Mouse (Mus musculus) lung, postnatal 10 days (tissue): ENCODE measurements around the gene Nuak1.

Experiments
- DNase-seq: peaks from one replicate; pipeline ENCODE4 v3.0.0; 2021

Nuak1 gene

GRCm38 (mm10) chr10:84446661-84447060, 6.3 kb upstream of the Nuak1 start:
- no peak for DNase-seq

DNA sequence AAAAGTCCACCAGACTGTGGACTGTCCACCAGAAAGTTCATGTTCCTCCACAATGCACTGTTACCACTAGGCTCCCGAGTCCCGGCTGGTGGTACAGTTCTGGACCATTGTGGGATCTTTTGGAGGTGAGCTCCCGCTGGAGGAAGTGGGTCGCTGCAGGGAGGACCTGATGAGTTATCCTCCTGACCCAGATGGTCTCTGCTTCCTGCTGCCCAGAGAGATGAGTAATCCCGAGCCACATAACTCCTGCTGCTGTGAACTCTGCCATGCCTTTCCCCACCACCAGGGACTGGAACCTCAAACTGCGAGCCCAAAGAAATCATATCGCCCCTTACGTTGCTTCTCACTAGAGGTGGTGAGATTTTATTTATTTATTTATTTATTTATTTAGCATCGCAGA, 4.0 kb upstream of the Nuak1 start:
- no peak for DNase-seq

- no peak for DNase-seq
Observed at GRCm38 (mm10) chr10:84441846-84442245, 1.4 kb upstream of the Nuak1 start.

DNA sequence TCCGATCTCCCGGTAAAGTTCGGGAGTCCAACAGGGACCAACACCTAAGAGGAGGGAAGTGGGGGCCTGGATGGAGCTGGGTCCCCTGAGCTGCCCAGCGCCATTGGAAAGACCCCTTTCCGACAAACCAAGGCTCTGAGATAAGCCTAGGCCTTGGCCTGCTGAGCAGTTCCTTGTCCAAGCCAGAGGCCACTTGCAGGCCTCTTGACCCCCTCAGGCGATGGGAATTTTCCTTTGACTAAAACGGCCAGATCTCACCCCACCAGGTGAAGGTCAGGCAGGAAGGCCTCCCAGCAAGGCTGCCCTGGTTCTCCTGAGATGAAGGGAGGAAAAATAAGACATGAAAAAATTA, 1.0 kb upstream of the Nuak1 start:
- no peak for DNase-seq

DNA sequence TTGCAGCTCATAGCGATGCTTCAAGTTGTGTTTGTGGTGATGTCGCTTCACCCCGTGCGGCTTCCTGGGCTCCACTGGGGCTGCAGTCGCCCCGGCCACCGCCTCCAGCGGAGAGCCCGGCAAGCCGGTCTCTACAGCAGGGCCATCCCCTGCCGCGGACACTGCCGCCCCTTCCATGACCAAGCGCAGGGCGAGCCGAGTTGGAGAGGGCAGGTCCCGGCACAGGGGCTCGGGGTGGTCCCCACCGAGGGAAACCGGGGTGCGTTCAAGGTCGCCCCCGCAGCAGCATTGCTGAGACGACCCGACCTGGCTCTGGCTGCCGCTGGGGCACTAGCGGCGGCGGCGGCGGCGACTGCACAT, 236 bp downstream of the Nuak1 start:
- no peak for DNase-seq

- no peak for DNase-seq
Observed at GRCm38 (mm10) chr10:84439228-84439596, 1.2 kb downstream of the Nuak1 start.

DNA sequence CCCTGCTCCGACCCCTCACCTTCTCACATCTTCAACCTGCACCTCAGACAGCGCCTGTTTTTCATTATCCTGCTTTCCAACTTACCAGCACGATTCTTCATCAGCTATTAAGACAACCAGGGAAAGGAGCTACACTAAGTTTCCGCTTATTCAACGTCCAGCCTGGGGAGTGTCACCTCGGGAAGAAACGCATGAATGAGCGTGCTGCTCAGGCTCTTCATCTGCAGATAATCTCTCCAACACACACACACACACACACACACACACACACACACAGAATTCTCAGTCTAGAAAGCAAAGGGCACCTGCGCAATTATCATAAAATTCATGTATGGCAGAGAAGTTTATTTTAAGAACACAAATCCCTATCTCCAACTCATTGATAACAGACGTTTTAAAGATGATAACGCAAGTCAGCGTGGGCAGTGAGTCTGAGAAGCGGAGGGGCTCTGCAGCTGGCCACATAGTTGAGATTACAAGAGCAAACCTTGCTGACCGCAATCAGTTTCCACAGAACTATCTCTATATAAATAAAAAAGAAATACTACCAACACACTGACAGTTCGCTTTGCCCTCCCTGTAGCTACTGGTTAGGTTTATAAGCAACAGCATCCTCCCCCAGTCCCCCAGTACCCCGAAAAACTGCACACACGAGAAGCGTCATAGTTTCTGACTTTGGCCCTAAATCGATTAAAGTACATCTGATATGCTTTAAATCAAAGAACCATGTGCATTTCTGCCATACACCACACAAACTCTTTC, 1.8 kb downstream of the Nuak1 start:
- no peak for DNase-seq

GRCm38 (mm10) chr10:84438049-84438422, 2.4 kb downstream of the Nuak1 start:
- DNase-seq, result peak; percentile 98

- DNase-seq, result no peak
Observed at GRCm38 (mm10) chr10:84437166-84438048, 3.0 kb downstream of the Nuak1 start.

- DNase-seq, result no peak
Observed at GRCm38 (mm10) chr10:84435930-84436329, 4.5 kb downstream of the Nuak1 start.

DNA sequence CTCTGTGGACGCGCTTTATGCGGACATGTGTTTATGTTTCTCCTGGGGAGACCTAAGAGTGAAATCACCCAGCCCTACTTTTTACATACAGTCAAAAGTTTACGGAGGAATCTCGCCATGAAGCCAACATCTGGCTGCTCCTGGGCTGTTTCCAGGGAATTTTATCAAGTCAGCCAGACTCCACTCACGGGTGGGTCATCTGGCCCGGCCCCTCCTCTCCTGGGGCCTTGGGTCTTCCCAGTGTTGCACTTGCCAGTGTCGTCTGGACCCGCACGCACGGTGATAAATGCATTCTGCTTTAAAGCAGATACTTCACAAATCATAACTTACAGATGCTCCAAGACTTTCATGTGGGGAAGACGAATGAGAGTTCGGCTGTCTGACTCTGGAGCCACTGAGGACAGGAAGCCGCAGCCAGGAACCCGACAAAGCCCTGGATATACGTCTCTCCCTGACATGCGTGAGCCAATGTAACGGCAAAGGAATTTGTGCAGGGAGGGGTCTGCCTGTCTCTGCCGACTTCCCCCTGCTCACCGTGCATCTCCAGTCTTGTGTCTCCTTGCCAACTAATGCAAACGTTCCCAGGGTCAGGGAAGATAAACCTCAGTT, 7.1 kb downstream of the Nuak1 start:
- DNase-seq, result no peak

- DNase-seq, result peak; percentile 55
Observed at GRCm38 (mm10) chr10:84424374-84424773, 16.0 kb downstream of the Nuak1 start.

DNA sequence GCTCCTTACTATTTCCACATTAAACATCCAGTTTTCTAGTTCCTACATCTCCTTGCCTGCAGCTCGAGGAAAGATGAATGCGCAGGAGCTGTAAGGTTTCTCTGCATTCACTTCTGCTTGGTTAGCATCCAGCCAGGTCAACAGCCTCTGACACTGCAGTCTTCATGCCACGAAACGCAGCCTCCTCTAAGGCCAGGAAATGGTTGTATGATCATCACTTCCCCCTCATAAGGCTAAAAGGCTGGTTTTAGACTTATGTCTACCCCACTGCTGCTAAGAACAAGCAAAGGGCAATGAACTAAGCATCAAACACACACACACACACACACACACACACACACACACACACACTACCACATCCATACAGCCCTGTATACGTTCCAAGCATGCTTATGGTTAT, 16.5 kb downstream of the Nuak1 start:
- DNase-seq, result no peak

DNA sequence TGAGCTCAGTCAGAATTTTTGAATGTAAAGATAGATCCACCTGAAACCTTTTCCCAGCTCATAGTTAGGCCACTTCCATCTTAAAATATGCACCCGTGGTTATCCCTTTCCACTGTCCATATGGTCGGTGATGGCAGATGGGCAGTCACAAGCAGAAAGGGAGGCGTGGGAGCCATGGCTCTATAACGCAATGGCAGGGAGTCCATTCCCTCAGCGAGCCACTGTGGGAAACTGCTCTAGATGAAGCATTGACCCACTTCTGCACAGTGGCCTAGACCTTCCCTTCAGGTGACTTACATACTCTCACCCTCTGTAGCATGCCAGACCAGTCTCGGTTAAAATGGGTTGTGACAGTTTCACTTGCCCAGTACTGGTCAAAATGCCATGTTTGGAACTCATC, 19.8 kb downstream of the Nuak1 start:
- no peak for DNase-seq

DNA sequence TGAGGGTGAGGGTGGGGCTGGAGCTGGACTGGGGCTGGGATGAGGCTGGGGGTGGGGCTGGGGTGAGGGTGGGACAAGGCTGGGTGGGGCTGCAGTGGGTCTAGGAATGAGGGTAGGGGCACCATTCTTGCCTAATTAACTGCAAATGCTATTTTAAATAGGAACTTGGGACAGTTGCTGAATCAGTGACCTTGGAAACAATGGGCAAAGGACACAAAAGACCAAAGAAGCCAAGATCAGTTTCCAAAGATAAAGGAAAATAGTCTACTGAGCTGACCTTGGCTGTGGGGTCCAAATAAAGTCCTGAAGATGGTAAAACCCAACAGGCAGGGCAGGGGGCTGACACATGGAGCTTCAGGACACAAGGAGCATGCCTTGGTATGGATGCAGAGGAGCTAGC, 22.0 kb downstream of the Nuak1 start:
- no peak for DNase-seq

DNA sequence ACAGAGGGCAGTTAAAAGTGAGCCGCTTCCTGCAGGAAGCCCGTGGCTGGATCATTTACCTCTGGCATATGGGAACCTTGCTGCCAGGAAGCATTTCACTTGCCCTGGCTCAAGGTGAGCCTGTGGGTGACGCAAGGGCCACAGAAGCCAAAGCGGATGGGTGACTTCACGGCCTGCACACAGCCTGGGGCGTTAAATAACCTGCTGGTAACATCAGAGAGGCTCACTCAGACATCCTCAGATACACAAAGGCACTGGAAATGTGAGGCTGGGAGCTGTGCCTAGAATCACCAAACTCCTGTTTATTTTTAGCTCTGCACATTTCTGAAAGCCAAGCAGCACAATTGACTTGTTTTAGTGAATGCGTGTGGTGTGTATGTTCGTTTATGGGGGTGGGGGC, 23.6 kb downstream of the Nuak1 start:
- no peak for DNase-seq

DNA sequence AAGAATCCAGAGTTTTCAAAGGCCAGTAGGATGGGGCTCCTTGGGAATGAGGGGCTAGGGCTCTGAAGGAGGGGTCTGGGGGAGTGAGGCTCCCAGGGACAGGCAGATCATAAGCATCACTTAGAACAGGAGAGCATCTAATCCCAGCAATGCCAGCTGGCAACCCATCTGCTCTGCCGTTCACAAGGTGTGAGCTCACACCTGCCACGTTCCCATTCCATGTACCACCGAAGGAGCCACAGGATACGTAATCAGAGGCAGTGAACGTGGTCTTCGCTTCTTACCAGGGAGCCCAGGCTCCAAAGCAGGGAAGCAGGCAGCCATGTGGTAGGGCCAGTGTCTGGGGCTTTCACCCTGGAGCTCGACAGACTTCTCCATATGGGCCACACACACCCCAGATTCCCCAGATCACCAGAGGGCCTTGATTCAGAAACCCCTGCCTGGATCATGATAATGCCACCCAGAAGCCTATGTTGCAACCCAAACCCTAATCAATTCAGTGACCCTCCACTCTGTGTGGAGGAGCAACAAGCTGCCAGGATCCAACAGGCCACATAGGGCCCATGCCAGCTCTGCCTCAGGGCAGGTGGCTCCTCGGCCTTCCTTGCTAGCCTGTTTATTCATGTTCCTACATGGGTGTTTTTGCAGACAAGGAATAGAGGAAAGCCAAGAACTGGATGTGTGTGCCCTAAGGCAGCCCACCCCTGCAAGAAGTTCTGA, 25.3 kb downstream of the Nuak1 start:
- no peak for DNase-seq

DNA sequence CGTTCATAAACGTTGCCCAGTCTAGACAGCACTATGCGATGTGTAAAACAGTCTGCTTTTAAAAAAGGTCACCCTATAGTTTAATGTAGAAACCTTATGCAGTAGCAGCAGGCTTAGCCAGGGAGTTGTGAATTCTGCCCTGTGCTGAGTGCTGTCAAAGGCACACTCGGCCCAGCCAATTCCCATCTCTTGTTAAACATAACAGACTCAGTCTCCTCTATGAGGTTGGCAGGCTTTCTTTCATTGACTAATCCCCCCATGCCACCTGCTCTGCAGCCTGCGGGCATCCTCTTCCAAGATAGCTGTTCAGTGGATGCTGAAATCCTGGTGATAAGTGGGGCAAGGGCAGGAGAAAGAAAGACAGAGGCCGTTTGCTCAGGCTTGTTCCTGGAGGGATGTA, 27.1 kb downstream of the Nuak1 start:
- no peak for DNase-seq

DNA sequence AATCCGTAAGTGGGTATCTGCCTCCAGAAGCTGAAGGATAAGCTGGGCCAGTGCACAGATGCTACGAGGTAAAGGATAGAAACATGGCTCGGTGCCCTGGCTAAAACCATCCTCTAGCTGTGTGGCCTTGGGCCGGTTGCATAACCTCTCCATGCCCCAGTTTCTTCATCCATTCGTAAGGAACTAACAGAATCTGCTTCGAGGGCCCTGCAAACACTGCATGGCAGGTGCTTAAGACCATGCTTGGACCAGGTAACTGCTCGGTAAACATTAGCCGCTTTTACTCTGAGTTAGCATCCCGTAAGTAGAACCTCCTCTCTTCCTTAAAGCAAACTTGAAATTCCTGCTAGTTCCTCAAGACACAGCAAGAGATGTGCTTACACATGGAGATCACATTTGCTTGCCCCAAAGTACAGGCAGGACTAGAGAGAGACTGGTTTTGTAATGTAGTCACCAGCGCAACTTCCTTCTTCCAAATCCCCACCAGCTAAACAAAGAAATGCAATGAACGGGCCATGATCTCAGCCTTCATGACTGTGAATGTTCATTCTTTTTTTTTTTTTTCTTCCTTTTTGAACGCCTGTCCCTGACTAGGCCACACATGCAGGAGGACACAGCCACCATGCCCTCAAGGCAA, 28.0 kb downstream of the Nuak1 start:
- DNase-seq, result peak; percentile 47

- DNase-seq, result peak; percentile 38
Observed at GRCm38 (mm10) chr10:84411122-84412105, 29.0 kb downstream of the Nuak1 start.

DNA sequence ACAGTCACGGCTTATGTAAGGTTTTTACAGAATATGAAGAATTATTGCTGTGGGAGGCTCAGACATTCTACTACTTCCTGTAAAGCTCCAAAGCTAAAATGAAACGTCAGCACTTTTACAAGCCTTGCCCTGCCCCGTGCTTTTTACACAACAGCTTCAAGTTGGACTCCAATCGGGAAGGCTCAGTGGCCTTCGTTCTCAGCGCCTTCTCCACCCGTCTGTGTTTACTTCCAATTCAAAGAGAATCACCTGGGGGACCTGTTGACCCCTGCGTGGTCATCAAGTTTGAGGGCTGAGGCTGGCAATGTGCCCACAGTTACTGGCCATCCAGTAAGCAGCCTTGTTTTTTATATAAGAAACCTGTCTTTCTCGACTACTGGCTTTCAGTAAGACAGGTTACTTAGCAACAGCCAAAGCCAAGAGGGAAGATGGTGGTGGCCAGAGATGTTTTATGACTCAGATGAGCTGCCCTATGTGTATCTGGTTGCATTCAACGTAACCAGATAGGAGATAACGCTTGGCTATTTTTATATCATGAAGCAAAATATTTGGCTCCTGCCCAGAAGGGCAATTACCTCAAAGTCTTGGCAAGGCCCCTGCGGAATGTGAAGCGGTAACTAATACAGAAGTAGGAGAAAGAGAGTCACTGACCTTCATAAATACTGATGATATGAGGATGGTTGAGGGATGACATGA, 31.3 kb downstream of the Nuak1 start:
- peak; percentile 48 for DNase-seq
